Mouse (Mus musculus) liver, adult (tissue): ENCODE measurements around the gene Arhgap31.
A peak's percentile ranks its signal among the peaks of the same experiment; 100 is the strongest.

Experiments used
- GATA4 ChIP-seq: IDR thresholded peaks from 2 replicates; pipeline ENCODE4 v1.6.1; 2014; ENCODE audit warnings: mild to moderate bottlenecking, low read length; ENCODE audit not compliant: insufficient replicate concordance

Arhgap31 gene

GRCm38 (mm10) chr16:38653390-38653871, 59.6 kb downstream of the Arhgap31 start:
- peak; percentile 73; the same call in 1 of the 2 replicates for TF ChIP-seq GATA4

DNA sequence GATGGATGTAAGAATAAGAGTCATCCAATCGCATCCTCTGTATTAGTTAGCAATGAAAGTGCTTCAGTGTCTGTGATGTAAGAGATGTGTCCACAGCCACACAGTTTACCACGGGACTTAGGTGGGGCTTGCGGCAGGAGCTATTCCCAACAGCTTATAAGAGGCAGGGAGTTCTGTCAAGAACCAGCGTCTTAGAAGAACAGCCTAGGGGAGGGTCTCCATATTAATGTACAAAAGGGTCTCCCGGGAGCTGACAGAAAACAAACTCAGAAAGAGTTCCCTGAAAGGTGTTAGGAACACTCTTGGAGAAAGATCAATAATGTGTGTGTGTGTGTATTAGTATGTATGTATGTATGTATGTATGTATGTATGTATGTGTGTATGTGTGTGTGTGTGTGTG, 60.4 kb downstream of the Arhgap31 start:
- TF ChIP-seq GATA4 = no peak

- TF ChIP-seq GATA4 = peak; percentile 64; the same call in 1 of the 2 replicates
These were observed 61.3 kb downstream of the Arhgap31 start for GRCm38 (mm10) chr16:38651721-38652231.

DNA sequence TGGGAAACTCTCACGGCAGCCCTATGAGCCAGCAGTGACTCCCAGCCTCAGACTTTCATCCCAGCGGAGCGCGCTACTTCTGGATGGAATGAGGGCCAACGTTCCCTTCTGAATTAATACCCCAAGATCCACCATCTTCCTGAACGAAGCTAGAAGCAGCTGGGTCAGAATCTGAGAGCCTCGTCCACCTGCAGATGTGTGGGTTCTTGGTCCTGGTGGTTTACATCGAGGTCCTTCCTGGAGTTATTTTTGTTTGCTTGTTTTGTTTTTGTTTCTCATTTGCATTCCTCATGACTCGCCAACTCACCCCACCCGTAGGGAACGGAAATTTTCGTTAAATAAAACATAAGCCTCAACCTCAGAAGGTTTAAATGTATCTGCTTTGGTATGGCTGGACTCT, 61.8 kb downstream of the Arhgap31 start:
- TF ChIP-seq GATA4 = no peak

DNA sequence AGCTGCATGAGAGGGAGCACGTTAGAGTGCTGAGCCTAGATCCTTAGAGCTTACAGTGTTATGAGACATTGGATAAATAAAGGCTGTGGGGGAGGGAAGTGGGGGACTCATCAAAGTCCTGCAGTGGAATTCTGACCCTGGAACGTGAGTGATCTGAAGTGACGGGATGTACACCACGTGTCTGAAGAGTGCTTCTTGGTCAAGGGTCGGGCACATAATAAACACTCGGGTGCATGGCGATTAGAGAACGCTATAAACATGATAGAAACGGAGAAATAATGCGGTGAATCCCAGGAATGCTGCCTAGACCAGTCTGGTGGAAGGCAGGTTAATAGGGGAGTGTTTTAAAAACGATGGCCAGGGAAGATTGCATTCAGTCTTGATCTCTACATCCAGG, 63.6 kb downstream of the Arhgap31 start:
- TF ChIP-seq GATA4 = no peak

DNA sequence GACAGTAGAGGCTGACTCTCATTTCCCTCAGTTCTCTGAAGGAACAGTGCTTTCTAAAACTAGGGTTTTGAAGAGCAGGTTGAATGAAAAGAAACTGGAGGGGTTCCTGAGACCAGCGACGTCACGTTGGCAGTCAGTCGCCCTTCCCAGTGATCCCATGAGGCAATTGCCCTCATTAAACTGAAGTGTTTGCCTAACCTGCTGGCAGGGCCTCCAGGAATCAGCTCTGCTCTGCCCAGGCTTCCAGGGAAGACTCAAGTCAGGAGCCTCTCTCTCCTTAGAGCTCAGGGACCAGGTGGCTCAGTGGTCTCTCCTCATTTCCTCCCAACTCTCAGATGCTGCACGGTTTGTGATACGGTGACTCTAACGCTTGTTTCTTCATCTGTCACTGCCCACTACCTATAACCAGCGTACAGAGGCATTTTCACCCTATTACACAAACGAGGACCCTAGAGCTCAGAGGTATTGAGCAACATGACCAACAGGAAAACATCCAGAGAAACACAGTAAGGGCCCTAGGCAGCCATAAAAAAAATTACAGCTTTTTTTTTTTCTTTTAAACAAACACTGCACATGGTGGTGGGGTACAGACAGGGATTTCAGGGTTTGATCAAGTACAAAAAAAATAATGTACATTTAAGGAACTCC, 64.2 kb downstream of the Arhgap31 start:
- no peak for TF ChIP-seq GATA4

DNA sequence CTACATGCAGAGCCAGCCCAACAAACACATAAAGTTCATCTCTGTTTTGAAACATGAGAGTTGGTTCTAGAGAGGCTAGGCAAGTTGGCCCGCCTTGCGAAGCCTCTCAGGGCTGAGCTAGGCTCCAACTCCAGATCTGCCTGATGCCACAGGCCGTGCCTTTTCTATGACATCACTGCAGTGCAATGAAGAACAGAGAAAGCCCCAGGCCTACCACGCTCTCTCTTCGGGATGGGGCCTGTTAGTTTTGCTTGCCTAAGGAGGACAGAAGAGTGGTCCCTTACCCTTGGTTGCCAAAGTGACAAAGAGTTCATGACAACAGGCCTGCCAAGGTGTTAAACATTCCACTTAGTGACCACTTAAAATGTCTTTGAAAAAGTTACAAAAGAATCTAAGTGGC, 64.9 kb downstream of the Arhgap31 start:
- no peak for TF ChIP-seq GATA4

DNA sequence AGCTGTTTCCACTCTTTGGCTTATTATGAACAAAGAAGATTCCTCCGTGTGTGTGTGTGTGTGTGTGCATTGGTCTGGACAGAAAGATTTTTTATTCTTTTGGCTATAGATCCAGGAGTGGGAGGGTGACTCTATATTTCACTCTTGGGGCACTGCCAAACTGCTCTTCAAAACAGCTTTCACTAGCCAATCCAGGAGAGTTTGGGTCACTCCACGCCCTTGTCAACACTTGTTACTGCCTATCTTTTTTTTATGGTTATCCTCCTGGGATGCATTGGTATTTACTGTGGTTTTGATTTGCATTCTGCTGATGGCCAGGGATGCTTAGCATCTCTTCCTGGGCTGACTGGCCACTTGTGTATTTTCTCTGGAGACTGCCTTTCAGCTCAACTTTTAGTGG, 68.6 kb downstream of the Arhgap31 start:
- no peak for TF ChIP-seq GATA4

- no peak for TF ChIP-seq GATA4
These were observed 76.0 kb downstream of the Arhgap31 start for GRCm38 (mm10) chr16:38637085-38637484.

DNA sequence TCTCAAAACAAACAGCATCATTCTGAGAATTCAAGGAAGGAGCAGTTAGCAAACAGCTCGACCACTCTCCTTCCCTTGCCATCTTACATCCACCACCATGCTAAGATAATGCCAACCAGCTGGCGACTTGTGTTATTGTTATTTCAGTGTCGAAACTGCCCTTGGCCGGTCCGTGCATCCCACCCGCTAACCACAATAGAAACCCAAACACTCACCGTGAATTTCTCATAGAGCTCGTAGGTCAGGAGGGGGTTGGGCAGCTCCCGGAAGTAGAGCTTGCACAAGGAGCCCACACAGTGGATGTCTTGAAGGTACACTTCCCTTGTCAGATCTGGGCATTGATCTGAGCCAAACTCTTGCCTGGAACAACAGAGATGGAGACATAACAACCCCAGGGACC, 76.4 kb downstream of the Arhgap31 start:
- no peak for TF ChIP-seq GATA4

GRCm38 (mm10) chr16:38635833-38636390, 77.2 kb downstream of the Arhgap31 start:
- no peak for TF ChIP-seq GATA4

DNA sequence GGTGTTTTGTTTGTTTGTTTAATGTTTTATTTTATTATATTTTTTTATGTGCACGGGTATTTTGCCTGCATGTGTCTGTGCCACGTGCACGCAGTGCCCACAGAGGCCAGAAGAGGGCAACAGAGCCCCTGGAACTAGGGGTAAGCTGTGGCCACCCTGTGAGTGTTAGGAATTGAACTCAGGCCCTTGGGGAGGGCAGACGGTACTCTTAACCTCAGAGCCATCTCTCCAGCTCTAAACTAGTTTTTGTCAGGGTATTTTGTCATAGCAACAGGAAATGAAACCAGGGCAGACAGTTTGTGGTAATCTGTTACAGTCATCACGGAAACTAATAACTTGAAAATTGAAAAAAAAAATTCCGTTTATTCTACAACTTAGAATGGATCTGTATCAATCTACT, 80.9 kb downstream of the Arhgap31 start:
- no peak for TF ChIP-seq GATA4

DNA sequence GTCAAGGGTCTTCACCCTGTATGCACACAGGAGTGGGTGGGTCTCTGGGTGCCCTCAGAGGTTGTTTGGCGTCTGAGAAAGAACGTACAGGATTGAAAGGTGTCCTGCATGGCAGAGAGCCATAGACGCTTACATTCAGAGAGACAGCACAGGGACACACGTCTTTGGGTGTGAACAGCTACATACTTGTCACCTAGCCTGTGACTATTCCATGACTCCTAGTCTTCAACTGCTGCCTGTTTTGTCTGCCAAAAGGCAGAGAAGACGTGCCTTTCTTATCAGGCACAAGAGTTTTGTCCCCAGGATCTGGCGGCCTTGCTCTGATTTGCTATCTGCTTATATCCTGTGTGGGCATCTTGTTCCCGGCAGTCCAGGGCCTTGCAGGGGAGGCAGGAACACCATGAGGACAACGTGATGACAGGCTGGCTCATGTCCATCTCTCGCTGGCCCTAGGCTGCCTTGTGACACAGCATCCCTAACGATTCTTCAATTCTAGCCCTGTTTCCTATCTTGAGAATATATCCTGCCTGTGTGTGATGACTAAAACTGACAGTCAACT, 87.2 kb downstream of the Arhgap31 start:
- peak; percentile 99 for TF ChIP-seq GATA4

DNA sequence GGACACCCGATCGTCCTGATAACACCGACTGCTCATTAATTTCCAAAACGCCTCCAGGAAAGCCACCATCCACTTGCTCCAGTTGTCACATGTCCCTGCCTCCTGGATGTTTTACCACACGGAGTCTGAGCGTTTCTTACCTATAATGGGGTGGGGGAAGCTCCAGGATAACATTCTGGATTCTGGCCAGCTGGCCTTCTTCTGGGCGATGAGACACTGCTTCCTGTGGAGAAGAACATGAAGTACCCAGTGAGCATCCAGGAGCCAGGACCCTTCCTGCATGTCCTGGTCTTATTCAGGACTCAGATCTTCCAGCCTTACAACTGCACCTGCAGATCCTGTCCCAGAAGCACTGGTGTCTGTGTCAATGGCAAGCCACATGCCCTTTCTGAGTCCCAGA, 87.7 kb downstream of the Arhgap31 start:
- TF ChIP-seq GATA4 = no peak

DNA sequence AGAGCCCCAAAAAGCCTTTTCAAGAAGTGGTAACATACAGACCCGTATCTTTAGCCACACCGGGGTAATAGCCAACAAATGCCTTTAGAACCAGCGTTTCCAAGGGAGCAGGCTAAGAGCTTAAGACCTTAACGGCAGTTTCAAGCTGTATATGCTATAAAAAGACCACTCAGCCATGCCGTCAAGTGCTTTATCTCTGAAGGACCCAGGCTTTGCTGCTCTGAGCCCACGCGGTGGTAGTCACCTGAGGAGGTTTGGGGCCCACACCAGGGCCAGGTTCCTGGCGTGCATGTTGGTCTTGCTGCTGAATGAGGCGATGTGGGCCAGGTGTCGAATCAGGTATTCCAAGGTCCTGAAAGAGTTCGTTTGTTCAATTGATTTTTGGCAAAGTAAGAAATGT, 88.8 kb downstream of the Arhgap31 start:
- no peak for TF ChIP-seq GATA4

- TF ChIP-seq GATA4 = no peak
These were observed 90.8 kb downstream of the Arhgap31 start for GRCm38 (mm10) chr16:38622283-38622682.

- TF ChIP-seq GATA4 = no peak
These were observed 92.2 kb downstream of the Arhgap31 start for GRCm38 (mm10) chr16:38620696-38621450.
